Mouse (Mus musculus): ENCODE results near the gene Adk. TPM values are rescaled to one million over a fixed set of nuclear protein-coding genes. Genes with fewer than 3 reads are reported as not detected.

Adk gene
- polyA plus RNA-seq, 1 experiment: 27.3 TPM

DNA sequence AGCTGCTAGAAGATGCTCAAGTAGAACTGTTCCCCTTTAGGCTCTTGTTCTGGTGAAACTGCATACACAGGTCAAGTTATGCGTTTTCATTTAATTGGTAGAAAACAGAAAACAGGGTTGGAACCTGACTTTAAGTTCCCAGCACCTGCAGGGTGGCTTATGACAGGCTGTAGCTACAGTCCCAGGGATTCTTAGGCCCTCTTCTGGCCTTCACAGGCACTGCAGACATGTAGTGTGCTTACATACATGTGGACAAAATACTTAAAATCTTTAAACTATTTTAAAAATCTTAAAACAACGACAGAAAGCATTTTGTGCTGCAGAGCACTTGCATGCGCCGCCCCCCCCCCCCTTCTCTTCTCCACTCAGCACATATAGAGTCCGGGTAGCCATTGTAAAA lies 17.2 kb downstream of the Adk start:
- no peak for TF ChIP-seq POLR2A (IDR thresholded peaks at IDR 0.05; ENCODE audit: borderline replicate concordance, control insufficient read depth, low read depth, low read length)
- TF ChIP-seq CTCF (IDR thresholded peaks at IDR 0.05; ENCODE audit: control insufficient read depth, insufficient read depth, low read length): 0 out of 2 replicates have a peak, but pooled peaks have one; percentile 21
- H3K27ac ChIP-seq (ENCODE audit: control insufficient read depth, insufficient read depth, low read depth, low read length, poor library complexity): no peak overlapping the region
- WGBS: 87% methylated on average over 5 of the region's 5 CpGs
- H3K4me3 ChIP-seq (replicated peaks; ENCODE audit: control insufficient read depth, low read depth, low read length): no peak overlapping the region
- no peaks in the 10 kb centered on the region; the same call in 1 of the 2 replicates for H3K4me1 ChIP-seq (ENCODE audit: control insufficient read depth, insufficient read depth, low read length)

DNA sequence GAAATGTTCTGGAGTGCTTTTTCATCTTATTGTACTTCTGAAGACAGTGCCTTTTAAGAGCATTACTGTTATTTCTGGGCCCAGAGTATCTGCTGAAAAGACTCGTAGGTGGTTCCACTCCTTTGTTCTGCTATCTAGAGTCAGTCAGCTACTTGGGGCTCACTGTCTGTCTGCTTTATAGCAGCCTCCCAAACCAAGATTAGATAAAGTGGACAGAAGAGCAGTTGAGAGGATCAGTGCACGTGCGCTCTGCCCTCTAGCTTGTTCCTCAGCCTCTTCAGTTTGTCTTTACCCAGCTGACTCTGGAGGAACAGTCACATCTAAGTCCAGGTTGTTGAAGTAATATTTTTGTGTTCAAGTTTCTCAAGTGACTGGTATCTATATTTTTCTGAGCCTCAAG lies 21.6 kb downstream of the Adk start:
- no peak overlapping the region for H3K27ac ChIP-seq (ENCODE audit: control insufficient read depth, insufficient read depth, low read depth, low read length, poor library complexity)
- H3K4me1 ChIP-seq (ENCODE audit: control insufficient read depth, insufficient read depth, low read length): peaks cover 1% of the 10 kb centered on the region
- no peak for TF ChIP-seq CTCF (IDR thresholded peaks at IDR 0.05; ENCODE audit: control insufficient read depth, insufficient read depth, low read length)
- no peak for TF ChIP-seq POLR2A (IDR thresholded peaks at IDR 0.05; ENCODE audit: borderline replicate concordance, control insufficient read depth, low read depth, low read length)
- no peak overlapping the region for H3K4me3 ChIP-seq (replicated peaks; ENCODE audit: control insufficient read depth, low read depth, low read length)
- 52% methylated on average over 3 of the region's 3 CpGs for WGBS

DNA sequence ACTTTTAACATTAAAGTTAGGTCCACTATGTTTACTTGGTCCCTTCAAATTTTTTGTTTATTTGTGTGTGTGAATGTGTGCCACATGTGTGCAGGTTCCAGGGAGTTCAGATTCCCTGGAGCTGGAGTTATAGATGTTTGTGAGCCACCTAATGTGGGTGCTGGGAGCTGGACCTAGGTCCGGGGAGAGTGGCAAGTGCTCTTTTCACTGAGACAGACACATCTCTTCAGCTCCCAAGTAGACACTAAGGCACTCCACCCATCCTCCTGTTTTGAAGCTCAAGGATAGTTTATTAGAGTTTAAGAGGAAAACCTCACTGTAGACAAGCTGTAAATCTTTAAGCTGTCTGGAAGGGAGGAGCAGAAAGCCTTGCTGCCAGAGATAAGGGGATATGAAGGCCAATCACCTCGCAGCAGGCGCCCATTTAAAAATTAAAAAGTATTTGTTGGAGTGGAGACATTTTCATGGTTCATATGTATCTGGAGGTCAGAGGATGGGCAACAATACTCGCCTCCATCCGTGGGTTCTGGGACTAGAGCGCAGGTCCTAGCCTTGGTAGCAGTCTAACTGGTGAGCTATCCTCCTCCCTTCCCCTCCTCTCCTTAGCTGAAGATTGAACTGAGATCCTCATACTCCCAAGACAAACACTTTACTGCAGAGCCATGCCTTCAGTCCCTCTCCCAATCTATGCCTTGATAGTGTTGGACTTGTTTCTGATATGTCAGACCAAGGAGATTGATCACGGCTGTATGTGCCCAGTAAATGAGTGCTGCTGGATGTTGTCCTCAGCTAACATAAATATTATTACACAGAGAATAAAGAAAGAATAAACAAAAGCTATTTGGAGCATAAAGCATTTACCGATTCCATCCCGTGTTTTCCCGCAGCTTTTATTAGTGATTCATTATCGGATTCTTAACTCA lies 22.3 kb downstream of the Adk start:
- H3K4me1 ChIP-seq (ENCODE audit: control insufficient read depth, insufficient read depth, low read length): peaks cover 1% of the 10 kb centered on the region
- peak overlapping the region; percentile 15 for H3K4me3 ChIP-seq (replicated peaks; ENCODE audit: control insufficient read depth, low read depth, low read length)
- H3K27ac ChIP-seq (ENCODE audit: control insufficient read depth, insufficient read depth, low read depth, low read length, poor library complexity): peak overlapping the region; percentile 44; the same call in 1 of the 2 replicates

DNA sequence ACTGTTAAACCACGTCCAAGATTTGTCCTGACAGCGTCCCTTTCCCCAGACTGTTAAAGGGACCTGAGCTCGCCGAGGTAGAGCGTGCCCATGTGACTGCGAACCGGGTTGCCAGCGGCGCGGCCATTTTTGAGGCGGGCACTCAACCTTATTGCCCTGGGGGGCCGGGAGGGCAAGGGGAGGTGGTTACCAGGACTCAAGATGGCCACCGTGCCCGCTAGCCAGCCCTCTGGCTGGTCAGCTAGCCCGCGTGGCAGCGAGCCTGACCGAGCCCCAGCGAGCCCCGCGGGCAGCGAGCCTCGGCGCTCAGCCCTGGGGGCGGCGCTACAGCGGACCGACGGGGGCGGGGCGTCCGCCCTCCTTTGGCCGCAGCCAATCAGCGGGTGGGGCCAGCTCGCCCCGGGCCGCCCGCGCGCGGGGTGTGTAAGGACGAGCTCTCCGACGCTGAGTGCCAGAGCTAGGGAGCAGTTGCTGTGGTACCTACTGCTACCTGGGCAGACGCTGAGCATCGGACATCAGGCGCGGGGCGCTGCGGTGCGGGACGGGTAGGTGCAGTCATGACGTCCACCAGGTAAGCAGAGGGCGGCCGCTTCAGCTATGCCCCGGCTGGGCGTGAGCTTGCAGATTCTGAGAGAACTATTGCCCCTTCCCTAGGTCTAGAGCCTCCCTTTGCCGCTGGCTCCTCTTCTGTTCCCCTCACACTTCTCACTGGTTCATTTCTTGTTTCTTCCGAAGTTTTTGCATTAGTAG lies 23.6 kb downstream of the Adk start:
- Histone ChIP-seq H3K4me3 (replicated peaks; ENCODE audit: control insufficient read depth, low read depth, low read length) (peak overlapping the region; percentile 99), H3K27ac (ENCODE audit: control insufficient read depth, insufficient read depth, low read depth, low read length, poor library complexity) (peak overlapping the region; percentile 70), H3K4me1 (ENCODE audit: control insufficient read depth, insufficient read depth, low read length) (peaks cover 1% of the 10 kb centered on the region)
- no peak; the same call in 1 of the 2 replicates for TF ChIP-seq CTCF (IDR thresholded peaks at IDR 0.05; ENCODE audit: control insufficient read depth, insufficient read depth, low read length)
- peak; percentile 92 for TF ChIP-seq POLR2A (IDR thresholded peaks at IDR 0.05; ENCODE audit: borderline replicate concordance, control insufficient read depth, low read depth, low read length)
- under 1% methylated on average over 59 of the region's 59 CpGs for WGBS

More for the DNA sequence above, 22.3 kb downstream of the Adk start:
- TF ChIP-seq CTCF (IDR thresholded peaks at IDR 0.05; ENCODE audit: control insufficient read depth, insufficient read depth, low read length) (no peak), POLR2A (IDR thresholded peaks at IDR 0.05; ENCODE audit: borderline replicate concordance, control insufficient read depth, low read depth, low read length) (no peak)
- WGBS: 54% methylated on average over 11 of the region's 11 CpGs

DNA sequence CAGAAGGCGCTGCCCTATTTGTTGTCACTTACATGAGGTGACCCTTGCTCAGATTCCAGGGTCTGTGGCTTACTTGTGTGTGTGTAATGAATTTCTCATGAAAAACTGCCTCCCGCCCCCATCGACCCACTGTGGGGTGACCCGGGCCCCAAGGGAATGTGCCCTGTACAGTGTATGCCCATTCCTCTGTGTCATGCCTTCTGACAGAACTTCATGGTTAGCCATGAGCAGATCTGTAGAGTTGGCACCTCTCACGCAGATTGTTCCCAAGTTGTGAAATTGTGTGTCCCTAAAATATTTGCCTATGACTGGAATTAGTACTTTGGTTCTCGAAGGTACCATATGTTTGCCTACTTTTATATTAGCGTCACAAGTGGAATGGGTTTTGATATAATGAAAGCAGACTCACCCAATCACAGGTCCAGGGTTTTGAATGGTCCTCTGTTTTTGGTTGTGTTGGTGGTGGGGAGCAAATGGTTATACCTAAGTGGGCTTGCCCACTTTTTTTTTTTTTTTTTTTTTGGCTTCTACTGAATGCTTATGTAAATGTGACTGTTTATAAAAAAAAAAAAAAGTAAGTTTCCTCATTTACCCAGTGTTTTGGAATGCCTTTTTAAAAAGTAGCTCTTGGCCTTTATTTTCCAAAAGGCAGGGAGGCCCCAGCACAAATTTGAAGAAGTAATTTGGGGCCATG lies 24.3 kb downstream of the Adk start:
- TF ChIP-seq CTCF (IDR thresholded peaks at IDR 0.05; ENCODE audit: control insufficient read depth, insufficient read depth, low read length) (no peak), POLR2A (IDR thresholded peaks at IDR 0.05; ENCODE audit: borderline replicate concordance, control insufficient read depth, low read depth, low read length) (no peak)
- peak overlapping the region; percentile 70; the same call in 1 of the 2 replicates for H3K27ac ChIP-seq (ENCODE audit: control insufficient read depth, insufficient read depth, low read depth, low read length, poor library complexity)
- H3K4me3 ChIP-seq (replicated peaks; ENCODE audit: control insufficient read depth, low read depth, low read length): peak overlapping the region; percentile 99
- peaks cover 1% of the 10 kb centered on the region for H3K4me1 ChIP-seq (ENCODE audit: control insufficient read depth, insufficient read depth, low read length)
- WGBS: 31% methylated on average over 7 of the region's 7 CpGs

DNA sequence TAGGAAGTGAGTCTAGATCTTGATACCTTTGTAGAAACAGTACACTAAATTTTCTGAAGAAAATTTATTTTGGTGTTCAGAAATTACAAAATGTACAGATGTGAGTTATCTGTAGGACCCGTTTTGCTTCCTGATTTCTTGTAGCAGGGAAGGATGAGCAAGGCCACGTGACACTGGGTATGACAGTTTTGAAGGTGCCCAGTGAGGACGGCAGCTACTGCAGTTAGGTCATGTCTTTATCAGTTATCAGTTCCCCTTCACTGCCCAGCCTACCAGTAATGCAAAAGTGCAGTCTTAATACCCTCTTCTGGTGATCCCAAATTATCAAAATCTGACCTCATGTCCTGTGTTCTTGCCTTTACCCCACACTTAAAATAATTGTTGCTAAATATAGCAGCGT lies 25.6 kb downstream of the Adk start:
- WGBS: 31% methylated on average over 4 of the region's 4 CpGs
- peaks cover 1% of the 10 kb centered on the region for H3K4me1 ChIP-seq (ENCODE audit: control insufficient read depth, insufficient read depth, low read length)
- H3K27ac ChIP-seq (ENCODE audit: control insufficient read depth, insufficient read depth, low read depth, low read length, poor library complexity): no peak overlapping the region
- H3K4me3 ChIP-seq (replicated peaks; ENCODE audit: control insufficient read depth, low read depth, low read length): no peak overlapping the region
- no peak for TF ChIP-seq CTCF (IDR thresholded peaks at IDR 0.05; ENCODE audit: control insufficient read depth, insufficient read depth, low read length)
- TF ChIP-seq POLR2A (IDR thresholded peaks at IDR 0.05; ENCODE audit: borderline replicate concordance, control insufficient read depth, low read depth, low read length): no peak

DNA sequence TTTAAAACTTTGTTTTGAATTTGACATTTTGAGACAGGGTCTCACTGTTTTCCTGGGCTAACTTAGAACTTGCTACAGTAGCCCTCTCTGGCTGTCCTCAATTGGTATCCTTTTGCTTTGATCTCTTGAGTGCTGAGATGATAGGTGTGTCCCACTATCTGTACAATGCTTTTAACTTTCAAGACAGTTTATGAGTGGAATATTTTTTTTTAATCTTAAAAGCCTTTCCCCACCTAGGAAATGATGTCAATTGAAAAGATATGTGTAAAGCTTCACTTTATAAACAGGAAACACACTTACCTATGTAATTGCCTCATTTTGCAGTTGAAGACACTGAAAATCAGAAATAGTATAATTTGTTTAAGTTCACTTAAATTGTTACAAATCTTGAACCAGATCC lies 26.1 kb downstream of the Adk start:
- no peak overlapping the region for H3K27ac ChIP-seq (ENCODE audit: control insufficient read depth, insufficient read depth, low read depth, low read length, poor library complexity)
- peaks cover 1% of the 10 kb centered on the region for H3K4me1 ChIP-seq (ENCODE audit: control insufficient read depth, insufficient read depth, low read length)
- no peak overlapping the region for H3K4me3 ChIP-seq (replicated peaks; ENCODE audit: control insufficient read depth, low read depth, low read length)
- TF ChIP-seq POLR2A (IDR thresholded peaks at IDR 0.05; ENCODE audit: borderline replicate concordance, control insufficient read depth, low read depth, low read length) (no peak), CTCF (IDR thresholded peaks at IDR 0.05; ENCODE audit: control insufficient read depth, insufficient read depth, low read length) (no peak)
